Mouse (Mus musculus): Measurements from ENCODE around the gene Dnah8.

GRCm38 (mm10) chr17:30824473-30824872, 200.3 kb downstream of the Dnah8 start:
- TF ChIP-seq CTCF (IDR thresholded peaks at IDR 0.05; ENCODE audit: control insufficient read depth, insufficient read depth, insufficient replicate concordance, low read depth, low read length) (no peak), POLR2A (IDR thresholded peaks at IDR 0.05; ENCODE audit: control insufficient read depth, low read depth, low read length) (no peak)
